Mouse (Mus musculus) mesoderm, embryonic 11.5 days (tissue): ENCODE measurements around the gene Gm4565.
"Not testable (repeated sequence)": the region's sequence is repeated elsewhere in the genome, so short reads cannot be mapped to it uniquely, and the experiment has no call there.

ENCODE experiments used
- DNase-seq: peaks from one replicate; pipeline ENCODE4 v3.0.0-alpha.2; 2012; ENCODE audit warnings: low read depth, low spot score

Gene Gm4565

DNA sequence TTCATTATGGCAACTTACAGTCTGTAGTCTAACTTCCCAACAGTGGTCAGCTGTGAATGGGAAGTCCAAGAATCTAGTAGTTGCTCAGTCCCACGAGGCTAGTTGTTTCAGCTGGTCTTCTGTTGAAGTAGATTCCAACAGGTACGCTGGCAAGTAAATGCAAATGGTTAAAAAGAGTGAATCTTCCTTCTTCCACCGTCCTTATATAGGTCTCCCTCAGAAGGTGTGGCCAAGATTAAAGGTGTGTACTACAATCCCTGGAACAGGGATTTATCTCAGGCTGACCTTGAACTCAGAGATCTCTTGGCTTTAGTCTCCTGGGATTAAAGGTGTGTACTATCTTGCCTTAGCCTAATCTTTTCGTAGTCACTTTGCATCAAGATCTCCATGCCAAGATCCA lies at the start of gene Gm4565:
Gm4565 (minus strand) TSS at position 101 of the 400 bp plus-strand sequence.
- DNase-seq: not testable (repeated sequence)

DNA sequence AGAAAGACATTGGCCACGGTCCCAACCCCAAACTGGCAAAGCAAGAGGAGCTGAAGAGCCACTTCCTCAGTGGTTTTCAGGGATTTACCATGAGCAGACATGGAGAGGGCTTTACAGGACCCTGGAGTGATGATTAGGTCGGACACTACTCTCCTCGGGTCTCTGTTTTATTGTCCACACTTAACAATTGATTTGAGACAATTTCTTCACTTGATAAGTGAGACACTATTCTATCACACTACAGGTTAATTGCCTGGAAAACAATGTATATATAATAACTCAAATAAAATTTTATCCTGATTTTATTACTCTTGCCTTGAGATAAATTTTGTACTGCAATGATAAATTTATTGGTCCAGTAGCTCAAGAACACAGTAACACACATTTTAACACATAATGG lies 22.7 kb downstream of the Gm4565 start, which contains the start of gene Gm4201:
Gm4201 (minus strand) TSS at position 101 of the 400 bp plus-strand sequence.
- not testable (repeated sequence) for DNase-seq

GRCm38 (mm10) chr7:22534787-22535186 lies 53.1 kb downstream of the Gm4565 start, which contains the start of gene Gm8677:
Gene Gm8677 (minus strand): TSS chr7:22534887.
- not testable (repeated sequence) for DNase-seq
